Mouse (Mus musculus) MEL (cell line): ENCODE measurements at regions not wholly inside any gene's neighbourhood (a gene's known extent, or its start where the extent isn't known, plus 50 kb on each side); places are given as distances from the start of the nearest gene placed in this dataset.

Source experiments
- JUND ChIP-seq: IDR thresholded peaks from 2 replicates; pipeline ENCODE4 v1.6.1; 2011; ENCODE audit warnings: low read depth, mild to moderate bottlenecking, improper control_type of control experiment, low read length
- POLR2A ChIP-seq, 2 experiments: IDR thresholded peaks; 2 replicates each; pipeline ENCODE4 v1.6.1; 2011 to 2012; ENCODE audit warnings: low read length in 2 of 2, mild to moderate bottlenecking in 2 of 2, control low read depth in 1 of 2, improper control_type of control experiment in 1 of 2, low read depth in 1 of 2, moderate library complexity in 1 of 2; ENCODE audit not compliant: control insufficient read depth in 1 of 2, insufficient read depth in 1 of 2, poor library complexity in 1 of 2

DNA sequence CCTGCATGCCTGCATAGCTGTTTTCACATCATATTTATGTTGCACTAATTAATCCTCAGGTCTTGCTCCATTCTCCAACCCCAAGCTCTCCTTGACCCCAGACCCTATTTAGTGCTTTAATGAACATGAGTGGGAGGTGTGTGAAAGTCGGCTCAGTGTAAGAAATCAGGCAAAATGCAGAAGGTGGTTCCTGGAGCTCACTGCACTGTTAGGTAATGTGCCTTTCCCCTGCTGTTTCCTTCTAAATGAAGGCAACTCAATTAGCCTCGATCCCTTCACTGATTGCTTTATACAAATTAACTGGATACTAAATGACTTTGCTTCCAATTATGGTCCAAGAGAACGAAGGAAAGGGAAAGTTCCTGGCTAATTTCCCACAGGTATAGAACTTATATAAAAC, 215.6 kb downstream of the Fat4 start:
- no peak for TF ChIP-seq JUND
- TF ChIP-seq POLR2A (IDR thresholded peaks at IDR 0.05; ENCODE audit: control insufficient read depth in 1 of 2, insufficient read depth in 1 of 2, low read depth in 1 of 2, low read length in 2 of 2, poor library complexity in 1 of 2): no peak
